Mouse (Mus musculus): ENCODE data around the gene Uaca. TPM values are rescaled to one million over a fixed set of nuclear protein-coding genes. Genes with fewer than 3 reads are reported as not detected.

Uaca gene
- polyA plus RNA-seq, 1 experiment, result 2.3 TPM

GRCm38 (mm10) chr9:60899797-60900459 lies 105.6 kb downstream of the Uaca start:
- 93% methylated on average over 3 of the region's 3 CpGs for WGBS
- no peaks in the 10 kb centered on the region for H3K36me3 ChIP-seq (ENCODE audit: control insufficient read depth, insufficient read depth, low read length)
- no peak overlapping the region for H3K27ac ChIP-seq (ENCODE audit: control insufficient read depth, insufficient read depth, low read length)
- TF ChIP-seq POLR2A (IDR thresholded peaks at IDR 0.05; ENCODE audit: control insufficient read depth, extremely low read depth, insufficient read depth, low read length, poor library complexity) (no peak), CTCF (IDR thresholded peaks at IDR 0.05; ENCODE audit: borderline replicate concordance, control insufficient read depth, extremely low read depth, insufficient read depth, low read length, poor library complexity) (no peak)
- no peaks in the 10 kb centered on the region for H3K4me1 ChIP-seq (replicated peaks; ENCODE audit: control insufficient read depth, insufficient read depth, low read length)
- DNase-seq, result no peak
- H3K4me3 ChIP-seq (ENCODE audit: control insufficient read depth, insufficient read depth, low read length), result no peak overlapping the region
- no peaks in the 10 kb centered on the region for H3K27me3 ChIP-seq (ENCODE audit: control insufficient read depth, insufficient read depth, low read length)

GRCm38 (mm10) chr9:60912266-60912665 lies 117.9 kb downstream of the Uaca start:
- WGBS, result 92% methylated on average over 1 of the region's 1 CpGs
- Histone ChIP-seq H3K27me3 (ENCODE audit: control insufficient read depth, insufficient read depth, low read length) (no peaks in the 10 kb centered on the region), H3K4me3 (ENCODE audit: control insufficient read depth, insufficient read depth, low read length) (no peak overlapping the region), H3K27ac (ENCODE audit: control insufficient read depth, insufficient read depth, low read length) (no peak overlapping the region), H3K4me1 (replicated peaks; ENCODE audit: control insufficient read depth, insufficient read depth, low read length) (no peaks in the 10 kb centered on the region), H3K36me3 (ENCODE audit: control insufficient read depth, insufficient read depth, low read length) (no peaks in the 10 kb centered on the region)
- no peak for TF ChIP-seq POLR2A (IDR thresholded peaks at IDR 0.05; ENCODE audit: control insufficient read depth, extremely low read depth, insufficient read depth, low read length, poor library complexity)
- no peak for TF ChIP-seq CTCF (IDR thresholded peaks at IDR 0.05; ENCODE audit: borderline replicate concordance, control insufficient read depth, extremely low read depth, insufficient read depth, low read length, poor library complexity)
- DNase-seq, result no peak

- no peak for DNase-seq
- no peak overlapping the region for H3K27ac ChIP-seq (ENCODE audit: control insufficient read depth, insufficient read depth, low read length)
- H3K4me3 ChIP-seq (ENCODE audit: control insufficient read depth, insufficient read depth, low read length), result no peak overlapping the region
- H3K4me1 ChIP-seq (replicated peaks; ENCODE audit: control insufficient read depth, insufficient read depth, low read length), result no peaks in the 10 kb centered on the region
- no peaks in the 10 kb centered on the region for H3K36me3 ChIP-seq (ENCODE audit: control insufficient read depth, insufficient read depth, low read length)
- TF ChIP-seq CTCF (IDR thresholded peaks at IDR 0.05; ENCODE audit: borderline replicate concordance, control insufficient read depth, extremely low read depth, insufficient read depth, low read length, poor library complexity) (no peak), POLR2A (IDR thresholded peaks at IDR 0.05; ENCODE audit: control insufficient read depth, extremely low read depth, insufficient read depth, low read length, poor library complexity) (no peak)
- no peaks in the 10 kb centered on the region for H3K27me3 ChIP-seq (ENCODE audit: control insufficient read depth, insufficient read depth, low read length)
- WGBS, result 95% methylated on average over 3 of the region's 3 CpGs
Observed at GRCm38 (mm10) chr9:60913626-60914025, 119.3 kb downstream of the Uaca start.

GRCm38 (mm10) chr9:60919936-60920672 lies 125.8 kb downstream of the Uaca start:
- DNase-seq, result no peak
- Histone ChIP-seq H3K4me3 (ENCODE audit: control insufficient read depth, insufficient read depth, low read length) (no peak overlapping the region), H3K27me3 (ENCODE audit: control insufficient read depth, insufficient read depth, low read length) (no peaks in the 10 kb centered on the region), H3K4me1 (replicated peaks; ENCODE audit: control insufficient read depth, insufficient read depth, low read length) (no peaks in the 10 kb centered on the region), H3K27ac (ENCODE audit: control insufficient read depth, insufficient read depth, low read length) (no peak overlapping the region), H3K36me3 (ENCODE audit: control insufficient read depth, insufficient read depth, low read length) (no peaks in the 10 kb centered on the region)
- TF ChIP-seq POLR2A (IDR thresholded peaks at IDR 0.05; ENCODE audit: control insufficient read depth, extremely low read depth, insufficient read depth, low read length, poor library complexity), result no peak
- TF ChIP-seq CTCF (IDR thresholded peaks at IDR 0.05; ENCODE audit: borderline replicate concordance, control insufficient read depth, extremely low read depth, insufficient read depth, low read length, poor library complexity), result no peak
- 92% methylated on average over 8 of the region's 8 CpGs for WGBS

GRCm38 (mm10) chr9:60920673-60921062 lies 126.3 kb downstream of the Uaca start:
- Histone ChIP-seq H3K27ac (ENCODE audit: control insufficient read depth, insufficient read depth, low read length) (no peak overlapping the region), H3K27me3 (ENCODE audit: control insufficient read depth, insufficient read depth, low read length) (no peaks in the 10 kb centered on the region), H3K4me3 (ENCODE audit: control insufficient read depth, insufficient read depth, low read length) (no peak overlapping the region), H3K4me1 (replicated peaks; ENCODE audit: control insufficient read depth, insufficient read depth, low read length) (no peaks in the 10 kb centered on the region), H3K36me3 (ENCODE audit: control insufficient read depth, insufficient read depth, low read length) (no peaks in the 10 kb centered on the region)
- no peak for DNase-seq
- TF ChIP-seq CTCF (IDR thresholded peaks at IDR 0.05; ENCODE audit: borderline replicate concordance, control insufficient read depth, extremely low read depth, insufficient read depth, low read length, poor library complexity), result no peak
- no peak for TF ChIP-seq POLR2A (IDR thresholded peaks at IDR 0.05; ENCODE audit: control insufficient read depth, extremely low read depth, insufficient read depth, low read length, poor library complexity)
- 89% methylated on average over 10 of the region's 10 CpGs for WGBS

- TF ChIP-seq POLR2A (IDR thresholded peaks at IDR 0.05; ENCODE audit: control insufficient read depth, extremely low read depth, insufficient read depth, low read length, poor library complexity) (no peak), CTCF (IDR thresholded peaks at IDR 0.05; ENCODE audit: borderline replicate concordance, control insufficient read depth, extremely low read depth, insufficient read depth, low read length, poor library complexity) (no peak)
- Histone ChIP-seq H3K36me3 (ENCODE audit: control insufficient read depth, insufficient read depth, low read length) (no peaks in the 10 kb centered on the region), H3K4me3 (ENCODE audit: control insufficient read depth, insufficient read depth, low read length) (no peak overlapping the region), H3K4me1 (replicated peaks; ENCODE audit: control insufficient read depth, insufficient read depth, low read length) (no peaks in the 10 kb centered on the region), H3K27ac (ENCODE audit: control insufficient read depth, insufficient read depth, low read length) (no peak overlapping the region), H3K27me3 (ENCODE audit: control insufficient read depth, insufficient read depth, low read length) (no peaks in the 10 kb centered on the region)
- 97% methylated on average over 4 of the region's 4 CpGs for WGBS
- no peak for DNase-seq
Observed at GRCm38 (mm10) chr9:60921287-60921686, 126.9 kb downstream of the Uaca start.

All from thymus, adult 2 months (tissue).